Mouse (Mus musculus): Measurements from ENCODE around the gene Gtf3c2. TPM values are rescaled to one million over a fixed set of nuclear protein-coding genes. Genes with fewer than 3 reads are reported as not detected.

Gene Gtf3c2
- polyA plus RNA-seq, 1 experiment from 2014 or later, result 68.0 TPM

GRCm38 (mm10) chr5:31179301-31179765 lies 611 bp downstream of the Gtf3c2 start:
- peaks cover 2% of the 10 kb centered on the region; the same call in 1 of the 2 replicates for H3K36me3 ChIP-seq (ENCODE audit: control insufficient read depth, insufficient read depth, low read length)
- peak overlapping the region; percentile 72 for H3K9ac ChIP-seq (replicated peaks; ENCODE audit: low read length)
- WGBS, result under 1% methylated on average over 25 of the region's 25 CpGs
- H3K4me1 ChIP-seq (ENCODE audit: control insufficient read depth, insufficient read depth, low read length), result peaks cover 5% of the 10 kb centered on the region; the same call in 1 of the 2 replicates
- peak overlapping the region; percentile 96 for H3K4me2 ChIP-seq (ENCODE audit: low read length)
- H3K4me3 ChIP-seq (replicated peaks; ENCODE audit: low read depth, low read length), result peak overlapping the region; percentile 89
- H3K27ac ChIP-seq (replicated peaks; ENCODE audit: low read depth, low read length), result peak overlapping the region; percentile 93
- H3K27me3 ChIP-seq (ENCODE audit: control insufficient read depth, insufficient read depth, low read length), result no peaks in the 10 kb centered on the region
- ATAC-seq (ENCODE audit: low FRiP score, low TSS enrichment), result peak; percentile 70
- no peaks in the 10 kb centered on the region for H3K9me3 ChIP-seq (ENCODE audit: control insufficient read depth, low read length)
- no peak for DNase-seq

- Histone ChIP-seq H3K9ac (replicated peaks; ENCODE audit: low read length) (no peak overlapping the region), H3K27ac (replicated peaks; ENCODE audit: low read depth, low read length) (no peak overlapping the region), H3K4me3 (replicated peaks; ENCODE audit: low read depth, low read length) (no peak overlapping the region), H3K4me2 (ENCODE audit: low read length) (no peak overlapping the region), H3K9me3 (ENCODE audit: control insufficient read depth, low read length) (no peaks in the 10 kb centered on the region), H3K4me1 (ENCODE audit: control insufficient read depth, insufficient read depth, low read length) (no peaks in the 10 kb centered on the region), H3K36me3 (ENCODE audit: control insufficient read depth, insufficient read depth, low read length) (peaks cover 95% of the 10 kb centered on the region), H3K27me3 (ENCODE audit: control insufficient read depth, insufficient read depth, low read length) (no peaks in the 10 kb centered on the region)
- 98% methylated on average over 4 of the region's 4 CpGs for WGBS
- ATAC-seq (ENCODE audit: low FRiP score, low TSS enrichment) (no peak), DNase-seq (no peak)
These were observed 11.3 kb downstream of the Gtf3c2 start for GRCm38 (mm10) chr5:31168630-31169029.

GRCm38 (mm10) chr5:31164878-31165277 lies 15.1 kb downstream of the Gtf3c2 start:
- peaks cover 90% of the 10 kb centered on the region for H3K36me3 ChIP-seq (ENCODE audit: control insufficient read depth, insufficient read depth, low read length)
- no peak overlapping the region for H3K9ac ChIP-seq (replicated peaks; ENCODE audit: low read length)
- H3K27ac ChIP-seq (replicated peaks; ENCODE audit: low read depth, low read length), result no peak overlapping the region
- H3K4me2 ChIP-seq (ENCODE audit: low read length), result no peak overlapping the region
- H3K4me3 ChIP-seq (replicated peaks; ENCODE audit: low read depth, low read length), result no peak overlapping the region
- H3K9me3 ChIP-seq (ENCODE audit: control insufficient read depth, low read length), result no peaks in the 10 kb centered on the region
- H3K27me3 ChIP-seq (ENCODE audit: control insufficient read depth, insufficient read depth, low read length), result no peaks in the 10 kb centered on the region
- ATAC-seq (ENCODE audit: low FRiP score, low TSS enrichment), result no peak
- no peaks in the 10 kb centered on the region for H3K4me1 ChIP-seq (ENCODE audit: control insufficient read depth, insufficient read depth, low read length)
- no peak for DNase-seq
- WGBS, result 95% methylated on average over 1 of the region's 1 CpGs

GRCm38 (mm10) chr5:31162462-31162861 lies 17.5 kb downstream of the Gtf3c2 start:
- no peaks in the 10 kb centered on the region for H3K4me1 ChIP-seq (ENCODE audit: control insufficient read depth, insufficient read depth, low read length)
- H3K27ac ChIP-seq (replicated peaks; ENCODE audit: low read depth, low read length), result no peak overlapping the region
- H3K4me3 ChIP-seq (replicated peaks; ENCODE audit: low read depth, low read length), result no peak overlapping the region
- H3K27me3 ChIP-seq (ENCODE audit: control insufficient read depth, insufficient read depth, low read length), result no peaks in the 10 kb centered on the region
- no peak overlapping the region for H3K4me2 ChIP-seq (ENCODE audit: low read length)
- no peaks in the 10 kb centered on the region for H3K9me3 ChIP-seq (ENCODE audit: control insufficient read depth, low read length)
- H3K9ac ChIP-seq (replicated peaks; ENCODE audit: low read length), result no peak overlapping the region
- DNase-seq (no peak), ATAC-seq (ENCODE audit: low FRiP score, low TSS enrichment) (no peak)
- peaks cover 92% of the 10 kb centered on the region for H3K36me3 ChIP-seq (ENCODE audit: control insufficient read depth, insufficient read depth, low read length)

- peak; percentile 92 for ATAC-seq (ENCODE audit: low FRiP score, low TSS enrichment)
- peak within 1 kb of the TSS; percentile 75 for H3K9ac ChIP-seq (replicated peaks; ENCODE audit: low read length)
- H3K27me3 ChIP-seq (ENCODE audit: control insufficient read depth, insufficient read depth, low read length), result no peaks in the 10 kb centered on the region
- H3K4me1 ChIP-seq (ENCODE audit: control insufficient read depth, insufficient read depth, low read length), result peaks cover 6% of the 10 kb centered on the region; the same call in 1 of the 2 replicates
- peak within 1 kb of the TSS; percentile 65 for H3K4me2 ChIP-seq (ENCODE audit: low read length)
- H3K9me3 ChIP-seq (ENCODE audit: control insufficient read depth, low read length), result no peaks in the 10 kb centered on the region
- DNase-seq, result peak; percentile 91
- WGBS, result 0% methylated on average over 19 of the region's 19 CpGs
- peak within 1 kb of the TSS; percentile 72 for H3K27ac ChIP-seq (replicated peaks; ENCODE audit: low read depth, low read length)
- peaks cover 40% of the 10 kb centered on the region for H3K36me3 ChIP-seq (ENCODE audit: control insufficient read depth, insufficient read depth, low read length)
- peak within 1 kb of the TSS; percentile 68 for H3K4me3 ChIP-seq (replicated peaks; ENCODE audit: low read depth, low read length)
These were observed 25.8 kb downstream of the Gtf3c2 start, which contains the start of gene Mpv17 for GRCm38 (mm10) chr5:31154152-31154553. Gene Mpv17, minus strand, starts transcription at chr5:31154251.

- Histone ChIP-seq H3K4me1 (ENCODE audit: control insufficient read depth, insufficient read depth, low read length) (peaks cover 6% of the 10 kb centered on the region; the same call in 1 of the 2 replicates), H3K9ac (replicated peaks; ENCODE audit: low read length) (peak overlapping the region; percentile 75), H3K27ac (replicated peaks; ENCODE audit: low read depth, low read length) (peak overlapping the region; percentile 72; the same call in 1 of the 2 replicates), H3K36me3 (ENCODE audit: control insufficient read depth, insufficient read depth, low read length) (peaks cover 35% of the 10 kb centered on the region), H3K4me2 (ENCODE audit: low read length) (peak overlapping the region; percentile 65), H3K4me3 (replicated peaks; ENCODE audit: low read depth, low read length) (peak overlapping the region; percentile 68), H3K27me3 (ENCODE audit: control insufficient read depth, insufficient read depth, low read length) (no peaks in the 10 kb centered on the region), H3K9me3 (ENCODE audit: control insufficient read depth, low read length) (no peaks in the 10 kb centered on the region)
- 0 out of 2 replicates have a peak, but pooled peaks have one; percentile 38 for ATAC-seq (ENCODE audit: low FRiP score, low TSS enrichment)
- 36% methylated on average over 6 of the region's 6 CpGs for WGBS
- no peak for DNase-seq
These were observed 26.3 kb downstream of the Gtf3c2 start for GRCm38 (mm10) chr5:31153516-31154151.

- H3K36me3 ChIP-seq (ENCODE audit: control insufficient read depth, insufficient read depth, low read length), result peaks cover 16% of the 10 kb centered on the region
- H3K4me1 ChIP-seq (ENCODE audit: control insufficient read depth, insufficient read depth, low read length), result peaks cover 6% of the 10 kb centered on the region; the same call in 1 of the 2 replicates
- no peak overlapping the region for H3K9ac ChIP-seq (replicated peaks; ENCODE audit: low read length)
- no peaks in the 10 kb centered on the region for H3K9me3 ChIP-seq (ENCODE audit: control insufficient read depth, low read length)
- DNase-seq, result no peak
- no peaks in the 10 kb centered on the region for H3K27me3 ChIP-seq (ENCODE audit: control insufficient read depth, insufficient read depth, low read length)
- H3K4me2 ChIP-seq (ENCODE audit: low read length), result no peak overlapping the region
- WGBS, result 95% methylated on average over 3 of the region's 3 CpGs
- H3K4me3 ChIP-seq (replicated peaks; ENCODE audit: low read depth, low read length), result no peak overlapping the region
- no peak for ATAC-seq (ENCODE audit: low FRiP score, low TSS enrichment)
- H3K27ac ChIP-seq (replicated peaks; ENCODE audit: low read depth, low read length), result no peak overlapping the region
These were observed 28.2 kb downstream of the Gtf3c2 start for GRCm38 (mm10) chr5:31151746-31152145.

- H3K36me3 ChIP-seq (ENCODE audit: control insufficient read depth, insufficient read depth, low read length), result peaks cover 7% of the 10 kb centered on the region; the same call in 1 of the 2 replicates
- no peak overlapping the region for H3K4me2 ChIP-seq (ENCODE audit: low read length)
- peaks cover 6% of the 10 kb centered on the region; the same call in 1 of the 2 replicates for H3K4me1 ChIP-seq (ENCODE audit: control insufficient read depth, insufficient read depth, low read length)
- ATAC-seq (ENCODE audit: low FRiP score, low TSS enrichment) (no peak), DNase-seq (no peak)
- no peak overlapping the region for H3K9ac ChIP-seq (replicated peaks; ENCODE audit: low read length)
- H3K27ac ChIP-seq (replicated peaks; ENCODE audit: low read depth, low read length), result no peak overlapping the region
- no peaks in the 10 kb centered on the region for H3K9me3 ChIP-seq (ENCODE audit: control insufficient read depth, low read length)
- no peaks in the 10 kb centered on the region for H3K27me3 ChIP-seq (ENCODE audit: control insufficient read depth, insufficient read depth, low read length)
- H3K4me3 ChIP-seq (replicated peaks; ENCODE audit: low read depth, low read length), result no peak overlapping the region
- WGBS, result 90% methylated on average over 4 of the region's 4 CpGs
These were observed 30.2 kb downstream of the Gtf3c2 start for GRCm38 (mm10) chr5:31149781-31150180.

- H3K36me3 ChIP-seq (ENCODE audit: control insufficient read depth, insufficient read depth, low read length), result peaks cover 4% of the 10 kb centered on the region
- 0 out of 2 replicates have a peak, but pooled peaks cover 2% of the 10 kb centered on the region for H3K4me1 ChIP-seq (ENCODE audit: control insufficient read depth, insufficient read depth, low read length)
- ATAC-seq (ENCODE audit: low FRiP score, low TSS enrichment) (no peak), DNase-seq (no peak)
- H3K9ac ChIP-seq (replicated peaks; ENCODE audit: low read length), result no peak overlapping the region
- no peaks in the 10 kb centered on the region for H3K9me3 ChIP-seq (ENCODE audit: control insufficient read depth, low read length)
- no peak overlapping the region for H3K27ac ChIP-seq (replicated peaks; ENCODE audit: low read depth, low read length)
- no peak overlapping the region for H3K4me2 ChIP-seq (ENCODE audit: low read length)
- 15% methylated on average over 9 of the region's 9 CpGs for WGBS
- H3K4me3 ChIP-seq (replicated peaks; ENCODE audit: low read depth, low read length), result no peak overlapping the region
- H3K27me3 ChIP-seq (ENCODE audit: control insufficient read depth, insufficient read depth, low read length), result peaks cover 45% of the 10 kb centered on the region
These were observed 40.9 kb downstream of the Gtf3c2 start for GRCm38 (mm10) chr5:31138968-31139425.
